Mouse (Mus musculus) erythroblast, adult 5-6 weeks (primary cell): Measurements from ENCODE around the gene Map7d1. TPM values are rescaled to one million over a fixed set of nuclear protein-coding genes. Genes with fewer than 3 reads are reported as not detected.

Experiments
- ATAC-seq: replicated peaks from 2 replicates; pipeline ENCODE4 v1.8.0; 2016; ENCODE audit warnings: moderate number of reproducible peaks, mild to moderate bottlenecking, moderate TSS enrichment, inconsistent platforms; ENCODE audit not compliant: poor library complexity, low FRiP score, severe bottlenecking
- total RNA-seq, 2 experiments: library from RNA; stranded (forward) in 1 of 2; stranded (reverse) in 1 of 2; fragments of 150-400 nt in 1 of 2; fragments of 200-764, 138-1000 nt in 1 of 2; gene quantifications; 2 replicates each; pipeline versions ENCODE4 v1.2.3 to v1.2.4; 2015 to 2017; ENCODE audit warnings: low replicate concordance in 2 of 2

Gene Map7d1
- total RNA-seq, 2 experiments from 2014 or later, result 3.3 to 7.7 TPM

DNA sequence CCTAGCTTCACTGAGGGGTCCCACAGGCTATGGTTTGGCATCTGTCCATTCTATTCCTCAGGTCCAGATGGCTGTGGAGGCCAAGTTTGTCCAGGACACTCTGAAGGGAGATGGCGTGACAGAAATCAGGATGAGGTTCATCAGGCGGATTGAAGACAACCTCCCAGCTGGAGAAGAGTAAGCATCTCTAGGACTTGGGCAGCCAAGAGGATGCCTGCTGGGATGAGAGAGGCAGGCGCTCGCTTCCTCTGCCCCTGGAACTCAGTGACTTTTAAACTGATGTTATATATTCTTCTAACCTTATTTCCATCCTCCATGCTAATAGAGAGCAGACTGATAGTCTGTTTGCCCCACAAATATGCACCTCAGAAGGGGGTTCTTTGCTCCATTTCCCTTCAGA, 18.9 kb upstream of the Map7d1 start:
- ATAC-seq, result no peak

- no peak for ATAC-seq
Measured at GRCm38 (mm10) chr4:126273753-126274152, 17.6 kb upstream of the Map7d1 start.

- no peak for ATAC-seq
Measured at GRCm38 (mm10) chr4:126269292-126269691, 13.1 kb upstream of the Map7d1 start.

- peak; percentile 87 for ATAC-seq
Measured at GRCm38 (mm10) chr4:126262119-126262807, 6.1 kb upstream of the Map7d1 start, which contains the start of gene Trappc3. Gene Trappc3, plus strand, starts transcription at chr4:126262325.

GRCm38 (mm10) chr4:126261675-126262074, 5.5 kb upstream of the Map7d1 start:
- peak; percentile 1; the same call in 1 of the 2 replicates for ATAC-seq

- ATAC-seq, result peak; percentile 9
Measured at GRCm38 (mm10) chr4:126261266-126261665, 5.1 kb upstream of the Map7d1 start.

- peak; percentile 81 for ATAC-seq
Measured at GRCm38 (mm10) chr4:126260520-126261201, 4.5 kb upstream of the Map7d1 start.

GRCm38 (mm10) chr4:126259523-126260160, 3.5 kb upstream of the Map7d1 start:
- no peak for ATAC-seq

DNA sequence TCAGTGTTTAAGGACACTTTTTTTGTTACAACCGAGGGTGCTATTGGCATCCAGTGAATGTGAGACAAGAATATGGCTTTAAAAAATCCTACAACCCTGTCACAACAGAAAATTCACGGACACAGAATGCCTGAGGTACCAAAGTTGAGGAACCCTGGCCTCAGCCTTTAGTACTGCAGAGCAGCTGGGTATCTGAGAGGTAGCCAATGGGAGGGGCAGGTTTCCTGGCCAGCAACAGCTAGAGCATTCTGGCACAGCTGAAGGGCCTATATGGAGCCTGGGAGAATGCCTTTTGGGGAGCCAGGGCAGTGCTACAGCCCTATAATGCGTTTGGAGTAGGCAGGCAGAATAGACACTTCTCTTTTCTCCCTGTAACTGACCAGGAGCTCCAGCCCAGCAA, 2.9 kb upstream of the Map7d1 start:
- no peak for ATAC-seq

GRCm38 (mm10) chr4:126256967-126257881, 1.1 kb upstream of the Map7d1 start:
- ATAC-seq, result no peak

- no peak for ATAC-seq
Measured at GRCm38 (mm10) chr4:126255113-126256001, 786 bp downstream of the Map7d1 start.

GRCm38 (mm10) chr4:126254315-126255112, 1.6 kb downstream of the Map7d1 start:
- no peak for ATAC-seq

DNA sequence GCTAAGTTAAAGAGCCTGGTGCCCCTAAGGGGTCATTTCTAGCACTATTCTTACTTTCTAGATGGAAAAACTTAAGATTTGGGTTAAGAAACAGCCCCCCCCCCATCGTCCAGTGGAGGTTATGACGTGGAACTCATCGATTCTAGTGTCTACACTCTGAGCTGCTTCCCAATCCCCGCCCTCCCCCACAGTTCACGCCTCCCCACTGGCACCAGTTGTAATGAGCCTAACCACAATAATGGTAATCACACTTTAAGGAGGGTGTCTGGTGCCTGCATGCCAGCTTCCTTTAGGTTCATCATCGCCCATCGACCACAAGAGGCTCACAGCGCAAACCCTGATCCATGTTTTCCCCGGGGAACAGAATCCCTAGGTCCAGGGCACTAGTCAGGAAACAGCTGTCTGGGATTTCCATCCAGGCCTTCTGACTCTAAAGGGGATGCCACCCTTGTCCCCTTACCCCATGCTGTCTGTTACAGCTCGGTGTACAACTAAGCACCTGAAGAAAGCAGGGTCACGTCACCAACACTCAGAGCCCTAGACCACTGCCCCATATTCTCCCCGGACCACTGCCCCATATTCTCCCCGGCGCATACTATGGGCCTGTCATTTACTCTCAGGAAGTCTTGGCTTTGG, 2.4 kb downstream of the Map7d1 start:
- no peak for ATAC-seq

DNA sequence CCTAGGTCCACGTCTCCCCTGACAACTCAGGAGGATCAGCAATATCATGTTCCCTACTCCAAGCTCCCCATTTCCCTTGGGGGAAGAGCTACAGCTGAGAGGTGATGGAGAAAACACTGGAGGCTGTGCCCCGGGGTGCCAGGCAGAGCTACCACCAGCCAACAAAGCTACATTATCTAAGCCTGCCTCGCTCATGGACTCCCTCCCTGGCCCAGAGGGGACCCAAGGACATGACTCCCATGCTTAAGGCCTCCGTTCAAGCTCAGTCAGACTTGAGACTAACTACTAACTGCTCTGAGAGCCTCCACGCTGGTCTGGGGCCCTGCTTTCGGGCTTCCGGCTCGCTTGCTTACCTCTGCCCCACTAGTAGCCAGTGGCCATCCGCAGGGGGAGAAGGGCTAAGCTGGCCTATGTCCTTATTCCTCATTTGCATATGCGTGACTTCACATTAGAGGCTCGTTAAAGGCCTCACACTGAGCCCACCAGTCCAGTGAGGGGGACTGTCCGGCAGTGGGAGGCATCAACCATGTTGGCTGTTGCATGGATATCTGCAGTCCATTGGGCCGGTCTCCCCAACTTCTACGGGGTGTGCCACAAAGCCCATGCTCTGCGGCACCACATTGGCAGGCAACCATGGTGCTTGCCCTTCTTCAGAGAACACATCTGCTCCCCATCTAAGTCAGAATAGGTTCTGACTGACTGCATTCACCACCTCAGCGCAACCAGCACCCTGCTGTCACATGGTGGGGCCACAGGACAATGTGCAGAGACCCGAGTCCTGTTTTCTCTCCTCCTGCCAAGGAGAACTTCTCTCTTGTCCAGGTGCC, 3.5 kb downstream of the Map7d1 start:
- ATAC-seq, result no peak

GRCm38 (mm10) chr4:126251655-126252254, 4.4 kb downstream of the Map7d1 start:
- no peak for ATAC-seq

DNA sequence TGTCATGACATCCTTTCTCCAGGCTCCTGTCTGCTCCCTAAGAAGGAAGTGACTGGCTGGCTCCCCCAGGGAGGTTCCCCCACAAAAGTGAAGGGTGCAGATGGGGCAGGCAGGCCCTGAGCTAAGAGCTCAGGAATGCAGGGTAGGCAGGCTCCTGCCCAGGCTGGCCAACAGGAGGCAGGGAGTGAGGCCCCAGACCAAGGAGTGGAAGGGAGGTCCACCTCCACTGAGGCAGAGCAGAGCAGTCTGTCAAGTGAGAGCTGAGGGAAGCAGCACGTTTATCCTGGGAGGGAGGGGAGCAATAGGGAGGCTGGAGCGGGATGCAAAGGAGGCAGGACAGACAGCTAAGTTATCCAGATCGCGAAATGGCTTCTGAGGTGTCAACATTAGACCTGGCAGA, 5.5 kb downstream of the Map7d1 start:
- ATAC-seq, result no peak
